Mouse (Mus musculus): ENCODE data around the gene Fancd2. TPM values are rescaled to one million over a fixed set of nuclear protein-coding genes. Genes with fewer than 3 reads are reported as not detected.

Gene Fancd2
- polyA plus RNA-seq, 1 experiment from 2014 or later = 19.7 TPM

- H3K27ac ChIP-seq (replicated peaks) = no peak overlapping the region
- 95% methylated on average over 12 of the region's 12 CpGs for WGBS
- DNase-seq (ENCODE audit: low spot score) = no peak
- H3K9me3 ChIP-seq = no peaks in the 10 kb centered on the region
- H3K4me1 ChIP-seq = no peaks in the 10 kb centered on the region
- no peaks in the 10 kb centered on the region for H3K27me3 ChIP-seq (replicated peaks; ENCODE audit: low read depth, poor library complexity, severe bottlenecking)
- no peak overlapping the region for H3K4me3 ChIP-seq
- H3K36me3 ChIP-seq (replicated peaks) = peaks cover 71% of the 10 kb centered on the region
Measured at GRCm38 (mm10) chr6:113543906-113544481, 12.5 kb downstream of the Fancd2 start.

- Histone ChIP-seq H3K9me3 (no peaks in the 10 kb centered on the region), H3K27me3 (replicated peaks; ENCODE audit: low read depth, poor library complexity, severe bottlenecking) (no peaks in the 10 kb centered on the region), H3K4me3 (no peak overlapping the region), H3K4me1 (no peaks in the 10 kb centered on the region), H3K36me3 (replicated peaks) (peaks cover 81% of the 10 kb centered on the region), H3K27ac (replicated peaks) (no peak overlapping the region)
- DNase-seq (ENCODE audit: low spot score) = no peak
- 91% methylated on average over 6 of the region's 6 CpGs for WGBS
Measured at GRCm38 (mm10) chr6:113559736-113560135, 28.3 kb downstream of the Fancd2 start.

- Histone ChIP-seq H3K4me3 (no peak overlapping the region), H3K27ac (replicated peaks) (no peak overlapping the region), H3K27me3 (replicated peaks; ENCODE audit: low read depth, poor library complexity, severe bottlenecking) (no peaks in the 10 kb centered on the region), H3K4me1 (no peaks in the 10 kb centered on the region), H3K9me3 (no peaks in the 10 kb centered on the region), H3K36me3 (replicated peaks) (peaks cover 92% of the 10 kb centered on the region)
- 93% methylated on average over 1 of the region's 1 CpGs for WGBS
- no peak for DNase-seq (ENCODE audit: low spot score)
Measured at GRCm38 (mm10) chr6:113564557-113564956, 33.1 kb downstream of the Fancd2 start.

- WGBS = 96% methylated on average over 6 of the region's 6 CpGs
Measured at GRCm38 (mm10) chr6:113576044-113576443, 44.6 kb downstream of the Fancd2 start.

DNA sequence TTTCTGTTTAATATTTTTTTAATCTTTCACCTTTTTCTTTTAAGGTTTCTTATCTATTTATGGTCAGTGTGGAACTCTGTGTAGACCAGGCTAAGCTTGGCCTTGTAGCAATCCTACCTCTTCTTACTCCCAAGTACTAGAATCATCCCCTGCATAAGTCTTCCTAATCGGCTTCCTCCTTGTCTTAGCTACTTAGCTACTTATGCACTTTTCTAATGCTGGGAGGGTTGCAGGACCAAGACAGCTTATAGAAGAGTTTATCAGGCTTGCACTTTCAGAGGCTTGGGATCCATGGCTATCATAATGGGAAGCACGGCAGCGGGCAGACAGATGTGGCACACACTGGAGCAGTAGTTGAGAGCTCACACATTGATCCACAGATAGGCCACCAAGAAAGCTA, 47.8 kb downstream of the Fancd2 start:
- Histone ChIP-seq H3K4me3 (no peak overlapping the region), H3K9me3 (no peaks in the 10 kb centered on the region), H3K36me3 (replicated peaks) (peaks cover 75% of the 10 kb centered on the region), H3K27ac (replicated peaks) (no peak overlapping the region), H3K27me3 (replicated peaks; ENCODE audit: low read depth, poor library complexity, severe bottlenecking) (no peaks in the 10 kb centered on the region), H3K4me1 (no peaks in the 10 kb centered on the region)
- no peak for DNase-seq (ENCODE audit: low spot score)
- 90% methylated on average over 3 of the region's 3 CpGs for WGBS

More at GRCm38 (mm10) chr6:113576044-113576443, 44.6 kb downstream of the Fancd2 start:
- H3K36me3 ChIP-seq (replicated peaks) = peaks cover 82% of the 10 kb centered on the region
- no peaks in the 10 kb centered on the region for H3K27me3 ChIP-seq (replicated peaks; ENCODE audit: low read depth, poor library complexity, severe bottlenecking)
- no peak overlapping the region for H3K27ac ChIP-seq (replicated peaks)
- H3K9me3 ChIP-seq = no peaks in the 10 kb centered on the region
- no peak overlapping the region for H3K4me3 ChIP-seq
- H3K4me1 ChIP-seq = no peaks in the 10 kb centered on the region
- no peak for DNase-seq (ENCODE audit: low spot score)

DNA sequence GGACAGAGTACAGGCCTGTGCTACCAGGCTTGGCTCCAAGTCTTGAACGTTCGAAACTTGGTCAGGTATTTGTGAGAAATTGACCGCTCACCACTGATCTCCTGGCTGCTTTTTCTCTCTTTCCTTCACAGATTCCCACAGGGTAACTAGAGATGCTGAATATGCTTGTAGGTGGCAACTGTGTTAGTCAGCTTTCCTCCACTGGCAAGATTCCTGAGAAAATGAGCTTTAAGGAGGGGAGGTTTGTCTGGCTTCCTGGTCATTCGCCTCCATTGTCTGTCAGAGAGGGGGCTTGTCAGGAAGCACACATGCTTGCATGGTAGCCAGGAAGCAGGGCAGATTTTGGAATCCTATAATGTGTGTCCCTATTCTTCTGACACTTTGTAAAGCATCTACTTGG, 51.5 kb downstream of the Fancd2 start:
- no peaks in the 10 kb centered on the region for H3K9me3 ChIP-seq
- no peak for DNase-seq (ENCODE audit: low spot score)
- 92% methylated on average over 4 of the region's 4 CpGs for WGBS
- H3K36me3 ChIP-seq (replicated peaks) = peaks cover 67% of the 10 kb centered on the region
- H3K27me3 ChIP-seq (replicated peaks; ENCODE audit: low read depth, poor library complexity, severe bottlenecking) = no peaks in the 10 kb centered on the region
- H3K4me1 ChIP-seq = no peaks in the 10 kb centered on the region
- H3K4me3 ChIP-seq = no peak overlapping the region
- no peak overlapping the region for H3K27ac ChIP-seq (replicated peaks)

- H3K36me3 ChIP-seq (replicated peaks) = peaks cover 66% of the 10 kb centered on the region
Measured at GRCm38 (mm10) chr6:113585065-113585464, 53.6 kb downstream of the Fancd2 start.

DNA sequence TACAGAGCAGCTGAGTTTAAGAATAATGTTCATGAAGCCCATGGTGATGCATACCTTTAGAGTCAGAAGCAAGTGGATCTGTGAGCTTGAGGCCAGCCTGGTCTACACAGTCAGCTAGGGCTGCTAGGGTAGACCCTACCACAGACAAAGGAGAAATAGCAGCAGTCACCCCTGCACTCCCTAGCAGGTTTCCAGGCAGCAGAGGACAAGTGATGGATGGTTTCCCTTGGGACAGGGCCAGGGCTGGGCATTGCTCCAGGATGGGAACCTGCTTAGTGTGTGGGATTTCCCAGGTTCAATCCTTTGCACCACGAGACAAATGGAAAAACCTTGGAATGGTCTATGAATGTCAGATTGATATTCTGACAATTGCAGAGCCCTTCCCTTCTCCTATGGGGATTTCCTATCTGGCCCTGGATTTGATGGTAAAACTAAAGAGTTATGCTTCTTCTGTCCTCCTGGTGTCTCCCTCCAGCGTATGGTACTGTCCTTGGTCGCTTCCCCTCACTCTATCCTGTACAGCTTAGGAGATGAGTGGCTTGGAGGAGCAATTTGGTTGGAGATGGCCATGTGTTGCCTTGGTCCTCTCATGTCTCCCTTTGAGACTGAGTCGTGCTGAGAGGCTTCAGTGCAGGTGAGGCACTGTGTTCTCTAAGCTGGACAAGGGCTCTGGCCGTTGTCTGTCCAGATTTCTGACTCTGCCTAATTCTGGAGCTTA, 55.1 kb downstream of the Fancd2 start:
- Histone ChIP-seq H3K4me3 (no peak overlapping the region), H3K4me1 (no peaks in the 10 kb centered on the region), H3K27ac (replicated peaks) (no peak overlapping the region), H3K27me3 (replicated peaks; ENCODE audit: low read depth, poor library complexity, severe bottlenecking) (no peaks in the 10 kb centered on the region), H3K36me3 (replicated peaks) (peaks cover 62% of the 10 kb centered on the region), H3K9me3 (no peaks in the 10 kb centered on the region)
- WGBS = 78% methylated on average over 5 of the region's 5 CpGs
- no peak for DNase-seq (ENCODE audit: low spot score)

More at GRCm38 (mm10) chr6:113585065-113585464, 53.6 kb downstream of the Fancd2 start:
- Histone ChIP-seq H3K4me3 (no peak overlapping the region), H3K27me3 (replicated peaks; ENCODE audit: low read depth, poor library complexity, severe bottlenecking) (no peaks in the 10 kb centered on the region), H3K4me1 (no peaks in the 10 kb centered on the region), H3K9me3 (no peaks in the 10 kb centered on the region), H3K27ac (replicated peaks) (no peak overlapping the region)
- DNase-seq (ENCODE audit: low spot score) = no peak
- WGBS = 89% methylated on average over 5 of the region's 5 CpGs

- H3K4me3 ChIP-seq = no peak overlapping the region
- no peak overlapping the region for H3K27ac ChIP-seq (replicated peaks)
- WGBS = 94% methylated on average over 2 of the region's 2 CpGs
- no peaks in the 10 kb centered on the region for H3K4me1 ChIP-seq
- H3K9me3 ChIP-seq = no peaks in the 10 kb centered on the region
- peaks cover 55% of the 10 kb centered on the region for H3K36me3 ChIP-seq (replicated peaks)
- no peak for DNase-seq (ENCODE audit: low spot score)
- no peaks in the 10 kb centered on the region for H3K27me3 ChIP-seq (replicated peaks; ENCODE audit: low read depth, poor library complexity, severe bottlenecking)
Measured at GRCm38 (mm10) chr6:113592637-113593036, 61.2 kb downstream of the Fancd2 start.

- no peaks in the 10 kb centered on the region for H3K9me3 ChIP-seq
- no peaks in the 10 kb centered on the region for H3K27me3 ChIP-seq (replicated peaks; ENCODE audit: low read depth, poor library complexity, severe bottlenecking)
- H3K36me3 ChIP-seq (replicated peaks) = peaks cover 29% of the 10 kb centered on the region
- no peak overlapping the region for H3K27ac ChIP-seq (replicated peaks)
- DNase-seq (ENCODE audit: low spot score) = no peak
- no peak overlapping the region for H3K4me3 ChIP-seq
- H3K4me1 ChIP-seq = peaks cover 7% of the 10 kb centered on the region
- 90% methylated on average over 4 of the region's 4 CpGs for WGBS
Measured at GRCm38 (mm10) chr6:113597945-113598344, 66.5 kb downstream of the Fancd2 start.

DNA sequence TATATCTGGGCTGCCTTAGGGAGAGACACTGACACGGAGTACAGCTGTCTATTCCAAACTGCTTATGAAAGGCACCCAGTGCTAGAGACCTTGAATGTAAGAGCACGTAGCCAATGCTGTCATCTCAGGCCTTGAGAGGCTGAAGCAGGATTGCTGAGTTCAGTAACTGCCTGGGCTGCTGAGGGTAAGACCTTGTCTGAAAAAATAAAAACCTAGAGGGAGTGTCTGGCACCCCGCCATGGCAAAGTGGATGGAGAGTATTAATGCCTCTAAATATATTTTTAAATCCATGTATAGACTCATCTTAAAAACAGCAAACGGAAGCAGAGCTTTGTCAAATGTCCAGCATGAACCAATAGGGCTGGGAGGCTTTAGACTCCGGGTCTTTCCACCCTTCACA, 68.4 kb downstream of the Fancd2 start:
- no peak for DNase-seq (ENCODE audit: low spot score)
- 83% methylated on average over 5 of the region's 5 CpGs for WGBS
- Histone ChIP-seq H3K4me3 (no peak overlapping the region), H3K36me3 (replicated peaks) (peaks cover 19% of the 10 kb centered on the region), H3K4me1 (peaks cover 7% of the 10 kb centered on the region), H3K27ac (replicated peaks) (no peak overlapping the region), H3K27me3 (replicated peaks; ENCODE audit: low read depth, poor library complexity, severe bottlenecking) (no peaks in the 10 kb centered on the region), H3K9me3 (no peaks in the 10 kb centered on the region)

DNA sequence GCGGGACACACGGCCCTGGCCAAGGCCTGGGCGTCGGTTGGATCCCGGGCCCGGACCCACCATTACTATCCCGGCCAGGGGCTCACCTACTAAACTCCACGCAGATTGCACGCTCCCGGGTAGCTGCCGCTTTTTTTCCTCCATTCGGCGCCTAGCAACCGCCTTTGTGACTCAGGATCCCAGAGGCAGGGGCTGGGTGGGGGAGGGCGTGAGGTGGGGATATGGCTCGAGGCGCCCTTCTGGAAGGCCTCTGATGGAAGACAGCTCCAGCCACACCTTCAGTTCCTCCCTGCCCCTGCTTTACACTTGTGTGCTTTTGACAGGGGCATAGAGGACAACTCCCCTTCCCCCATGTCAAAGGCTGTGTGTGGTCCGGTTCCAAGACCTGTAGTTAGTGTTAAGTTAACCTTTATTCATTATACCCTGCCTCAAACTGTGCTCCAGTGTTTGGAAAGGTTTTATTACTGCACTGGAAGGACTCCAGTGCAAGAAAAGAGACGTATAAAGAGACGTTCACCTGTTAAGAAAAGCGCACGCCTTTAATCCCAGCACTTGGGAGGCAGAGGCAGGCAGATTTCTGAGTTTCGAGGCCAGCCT, 69.2 kb downstream of the Fancd2 start, which contains the start of gene Fancd2os:
Gene Fancd2os (minus strand): TSS at position 173 of the 597 bp plus-strand sequence.
- DNase-seq (ENCODE audit: low spot score) = peak; percentile 35
- H3K36me3 ChIP-seq (replicated peaks) = peaks cover 15% of the 10 kb centered on the region
- H3K4me1 ChIP-seq = peaks cover 10% of the 10 kb centered on the region
- WGBS = 48% methylated on average over 23 of the region's 23 CpGs
- H3K4me3 ChIP-seq = peak within 1 kb of the TSS; percentile 16
- no peaks in the 10 kb centered on the region for H3K9me3 ChIP-seq
- H3K27me3 ChIP-seq (replicated peaks; ENCODE audit: low read depth, poor library complexity, severe bottlenecking) = no peaks in the 10 kb centered on the region
- H3K27ac ChIP-seq (replicated peaks) = 0 out of 2 replicates have a peak within 1 kb of the TSS, but pooled peaks have one; percentile 41

- no peaks in the 10 kb centered on the region for H3K27me3 ChIP-seq (replicated peaks; ENCODE audit: low read depth, poor library complexity, severe bottlenecking)
- H3K4me3 ChIP-seq = no peak overlapping the region
- peaks cover 22% of the 10 kb centered on the region for H3K4me1 ChIP-seq
- DNase-seq (ENCODE audit: low spot score) = no peak
- no peak overlapping the region for H3K27ac ChIP-seq (replicated peaks)
- H3K9me3 ChIP-seq = no peaks in the 10 kb centered on the region
- peaks cover 19% of the 10 kb centered on the region for H3K36me3 ChIP-seq (replicated peaks)
- WGBS = 92% methylated on average over 6 of the region's 6 CpGs
Measured at GRCm38 (mm10) chr6:113602821-113603220, 71.3 kb downstream of the Fancd2 start.

Data from embryonic facial prominence, embryonic 10.5 days (tissue).